Mouse (Mus musculus) gastrocnemius, adult 8-10 months (tissue): ENCODE measurements around the gene Izumo1r. TPM values are rescaled to one million over a fixed set of nuclear protein-coding genes. Genes with fewer than 3 reads are reported as not detected.
"Not testable (repeated sequence)": the region's sequence is repeated elsewhere in the genome, so short reads cannot be mapped to it uniquely, and the experiment has no call there.

Experiments
- DNase-seq, 2 experiments: peaks; one replicate each; pipeline ENCODE4 v3.0.0; 2022; ENCODE audit warnings: low spot score in 2 of 2
- total RNA-seq, 4 experiments: library from RNA; stranded (reverse); gene quantifications; 2 replicates each; pipeline ENCODE4 v1.2.4; 2022

Izumo1r gene
- total RNA-seq, 4 experiments from 2014 or later = not detected

GRCm38 (mm10) chr9:14904741-14905475, 1.2 kb upstream of the Izumo1r start:
- no peak for DNase-seq

GRCm38 (mm10) chr9:14903006-14903405, 743 bp downstream of the Izumo1r start:
- no peak for DNase-seq

- no peak for DNase-seq
Measured at GRCm38 (mm10) chr9:14902416-14902815, 1.3 kb downstream of the Izumo1r start.

GRCm38 (mm10) chr9:14901757-14902156, 2.0 kb downstream of the Izumo1r start:
- no peak for DNase-seq

- no peak for DNase-seq
Measured at GRCm38 (mm10) chr9:14897102-14897501, 6.6 kb downstream of the Izumo1r start.

- no peak for DNase-seq
Measured at GRCm38 (mm10) chr9:14895237-14895835, 8.4 kb downstream of the Izumo1r start.

GRCm38 (mm10) chr9:14894628-14895027, 9.1 kb downstream of the Izumo1r start:
- DNase-seq = no peak

GRCm38 (mm10) chr9:14893388-14893787, 10.4 kb downstream of the Izumo1r start:
- no peak for DNase-seq

- no peak for DNase-seq
Measured at GRCm38 (mm10) chr9:14891891-14892290, 11.9 kb downstream of the Izumo1r start.

- DNase-seq = no peak
Measured at GRCm38 (mm10) chr9:14890699-14891098, 13.1 kb downstream of the Izumo1r start.

GRCm38 (mm10) chr9:14888671-14889070, 15.1 kb downstream of the Izumo1r start:
- DNase-seq = no peak

GRCm38 (mm10) chr9:14887787-14888382, 15.9 kb downstream of the Izumo1r start:
- DNase-seq = no peak

- DNase-seq = no peak
Measured at GRCm38 (mm10) chr9:14885954-14886353, 17.8 kb downstream of the Izumo1r start.

GRCm38 (mm10) chr9:14885151-14885550, 18.6 kb downstream of the Izumo1r start:
- no peak for DNase-seq

- no peak for DNase-seq
Measured at GRCm38 (mm10) chr9:14884641-14885040, 19.1 kb downstream of the Izumo1r start.

GRCm38 (mm10) chr9:14876566-14876965, 27.2 kb downstream of the Izumo1r start:
- DNase-seq = not testable (repeated sequence)

- no peak for DNase-seq
Measured at GRCm38 (mm10) chr9:14875743-14876507, 27.8 kb downstream of the Izumo1r start.

- DNase-seq = no peak
Measured at GRCm38 (mm10) chr9:14872181-14872930, 31.4 kb downstream of the Izumo1r start.

- DNase-seq = no peak
Measured at GRCm38 (mm10) chr9:14871536-14871935, 32.2 kb downstream of the Izumo1r start.

- DNase-seq = no peak
Measured at GRCm38 (mm10) chr9:14870802-14871201, 32.9 kb downstream of the Izumo1r start.

- DNase-seq = no peak
Measured at GRCm38 (mm10) chr9:14870377-14870776, 33.4 kb downstream of the Izumo1r start.
